Mouse (Mus musculus): ENCODE results near the gene Fam118b. TPM values are rescaled to one million over a fixed set of nuclear protein-coding genes. Genes with fewer than 3 reads are reported as not detected.

Fam118b gene
- total RNA-seq, 1 experiment from 2014 or later = 20.9 TPM

Other genes with a start within 250 kb of the Fam118b start
- gene St3gal4, start 148.5 kb downstream of the Fam118b start, total RNA-seq (2017) = 77.2 and 78.0 TPM in 2 replicates
- gene Dcps, start 91.7 kb downstream of the Fam118b start, total RNA-seq (2017) = 22.2 and 22.9 TPM in 2 replicates
- gene Srpr, start 67.6 kb downstream of the Fam118b start, total RNA-seq (2017) = 61.0 and 63.5 TPM in 2 replicates
- gene Tirap, start 67.5 kb downstream of the Fam118b start, total RNA-seq (2017) = 31.7 and 39.9 TPM in 2 replicates
- 35.6 and 42.9 TPM in 2 replicates for gene Foxred1, start 56.8 kb downstream of the Fam118b start, total RNA-seq (2017)
- 17.8 and 21.1 TPM in 2 replicates for gene Rpusd4, start 60 bp upstream of the Fam118b start, total RNA-seq (2017)
- 2.6 and 2.7 TPM in 2 replicates for gene Cdon, start 153.3 kb upstream of the Fam118b start, total RNA-seq (2017)